ENCODE assay signal across 8 mouse cellular contexts in the genomic region with DNA sequence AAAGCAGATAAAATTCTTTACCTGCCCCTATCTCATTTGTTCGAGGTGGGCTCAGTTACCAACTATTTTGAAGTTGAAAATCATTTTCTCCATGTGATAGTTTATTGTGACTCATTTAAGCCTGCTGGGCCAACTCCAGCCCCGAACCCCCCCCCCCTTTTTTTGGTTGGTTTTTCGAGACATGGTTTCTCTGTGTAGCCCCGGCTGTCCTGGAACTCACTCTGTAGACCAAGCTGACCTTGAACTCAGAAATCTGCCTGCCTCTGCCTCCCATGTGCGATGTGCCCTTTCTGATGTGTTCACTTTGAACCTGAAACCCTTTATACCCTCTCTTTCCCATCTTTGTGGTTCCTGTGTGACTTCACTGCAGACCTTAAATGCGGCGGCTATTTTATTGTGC. TPM values are rescaled to one million over a fixed set of nuclear protein-coding genes. Genes with fewer than 3 reads are reported as not detected.
DNase-seq lines count a peak whose midpoint lies in the region; ATAC-seq and TF ChIP-seq lines count a peak whose summit lies in the region.

No protein-coding gene starts in this region.

- ATAC-seq in embryonic facial prominence, embryonic 13.5 days (ENCODE audit: insufficient number of reproducible peaks, insufficient read depth, low FRiP score, low TSS enrichment, low read depth), result no peak
- no peak for ATAC-seq in intestine, postnatal 0 days
- peak; percentile 28; the same call in 1 of the 2 replicates for ATAC-seq in neural tube, embryonic 14.5 days (ENCODE audit: low read depth)

- no peaks in the 10 kb centered on the region for H3K36me3 ChIP-seq in embryonic facial prominence, embryonic 13.5 days
- H3K36me3 ChIP-seq in intestine, postnatal 0 days (ENCODE audit: control insufficient read depth, insufficient read depth), result no peaks in the 10 kb centered on the region
- no peaks in the 10 kb centered on the region for H3K36me3 ChIP-seq in neural tube, embryonic 14.5 days (ENCODE audit: control insufficient read depth, insufficient read depth, low read length)

- H3K27me3 ChIP-seq in embryonic facial prominence, embryonic 13.5 days, result no peaks in the 10 kb centered on the region; the same call in 1 of the 2 replicates
- H3K27me3 ChIP-seq in intestine, postnatal 0 days (replicated peaks; ENCODE audit: control insufficient read depth, insufficient read depth, low read length), result no peaks in the 10 kb centered on the region
- no peaks in the 10 kb centered on the region for H3K27me3 ChIP-seq in neural tube, embryonic 14.5 days (ENCODE audit: control insufficient read depth, insufficient read depth, low read length)

- TF ChIP-seq CTCF in lung, adult 2 months (IDR thresholded peaks at IDR 0.05; ENCODE audit: insufficient read depth, low read length), result no peak
- TF ChIP-seq CTCF in intestine, postnatal 0 days (IDR thresholded peaks at IDR 0.05; ENCODE audit: low read depth), result no peak

- H3K9ac ChIP-seq in embryonic facial prominence, embryonic 13.5 days, result no peak overlapping the region
- no peak overlapping the region for H3K9ac ChIP-seq in intestine, postnatal 0 days (ENCODE audit: low read depth, low read length)
- H3K9ac ChIP-seq in neural tube, embryonic 14.5 days (replicated peaks; ENCODE audit: low read depth, low read length), result peak overlapping the region; percentile 53

- peak overlapping the region; percentile 51 for H3K4me2 ChIP-seq in embryonic facial prominence, embryonic 13.5 days
- peak overlapping the region; percentile 61 for H3K4me2 ChIP-seq in intestine, postnatal 0 days (replicated peaks; ENCODE audit: low read depth)
- H3K4me2 ChIP-seq in neural tube, embryonic 14.5 days (ENCODE audit: low read depth, low read length), result peak overlapping the region; percentile 42

- DNase-seq in lung, adult 2 months, result no peak
- no peak for DNase-seq in lung, adult 18-20 months
- no peak for DNase-seq in layer of hippocampus, adult 11-12 months (ENCODE audit: low spot score)
- DNase-seq in kidney, adult 18-20 months, result no peak
- no peak for DNase-seq in natural killer cell, adult 2 months (ENCODE audit: low spot score in 2 of 2)

- H3K4me3 ChIP-seq in lung, adult 2 months (replicated peaks; ENCODE audit: extremely low read depth, low read depth, low read length), result peak overlapping the region; percentile 98
- H3K4me3 ChIP-seq in embryonic facial prominence, embryonic 13.5 days, result peak overlapping the region; percentile 52
- H3K4me3 ChIP-seq in intestine, postnatal 0 days (ENCODE audit: low read depth, low read length), result peak overlapping the region; percentile 55
- H3K4me3 ChIP-seq in neural tube, embryonic 14.5 days (ENCODE audit: low read depth, low read length), result peak overlapping the region; percentile 43

- no peaks in the 10 kb centered on the region for H3K9me3 ChIP-seq in embryonic facial prominence, embryonic 13.5 days
- H3K9me3 ChIP-seq in intestine, postnatal 0 days (ENCODE audit: control insufficient read depth), result no peaks in the 10 kb centered on the region
- no peaks in the 10 kb centered on the region for H3K9me3 ChIP-seq in neural tube, embryonic 14.5 days (ENCODE audit: control insufficient read depth, low read length)

- 50% methylated on average over 7 of the region's 7 CpGs for WGBS in lung, adult 2 months
- 49% methylated on average over 7 of the region's 7 CpGs for WGBS in embryonic facial prominence, embryonic 13.5 days
- WGBS in intestine, postnatal 0 days, result 39% methylated on average over 7 of the region's 7 CpGs
- WGBS in neural tube, embryonic 14.5 days, result 39% methylated on average over 7 of the region's 7 CpGs

- H3K27ac ChIP-seq in embryonic facial prominence, embryonic 13.5 days, result no peak overlapping the region
- H3K27ac ChIP-seq in intestine, postnatal 0 days (ENCODE audit: low read depth, low read length), result no peak overlapping the region
- H3K27ac ChIP-seq in neural tube, embryonic 14.5 days (ENCODE audit: low read depth, low read length), result no peak overlapping the region

- H3K4me1 ChIP-seq in lung, adult 2 months (ENCODE audit: control insufficient read depth, insufficient read depth, low read length), result no peaks in the 10 kb centered on the region
- no peaks in the 10 kb centered on the region for H3K4me1 ChIP-seq in embryonic facial prominence, embryonic 13.5 days
- H3K4me1 ChIP-seq in intestine, postnatal 0 days (replicated peaks; ENCODE audit: control insufficient read depth, insufficient read depth, low read length), result no peaks in the 10 kb centered on the region
- no peaks in the 10 kb centered on the region for H3K4me1 ChIP-seq in neural tube, embryonic 14.5 days (ENCODE audit: control insufficient read depth, insufficient read depth, low read length)

- no peak for TF ChIP-seq POLR2A in lung, adult 2 months (IDR thresholded peaks at IDR 0.05; ENCODE audit: borderline replicate concordance, extremely low read depth, low read depth, low read length)

RNA-seq across cellular contexts. Expression of gene Slc25a53, which starts 0.4 kb away (rescaled TPM):
- polyA plus RNA-seq in lung, adult 2 months (2012; rRNA removed), result 3.6 and 4.3 TPM in 2 replicates
- polyA plus RNA-seq in embryonic facial prominence, embryonic 13.5 days (2015; fragmentation: Nextera tagmentation; extraction: Ambion mirVana), result 14.1 and 14.4 TPM in 2 replicates
- 2.7 and 3.1 TPM in 2 replicates for polyA plus RNA-seq in intestine, postnatal 0 days (2015; fragmentation: Nextera tagmentation; extraction: Ambion mirVana)
- 13.1 and 15.1 TPM in 2 replicates for polyA plus RNA-seq in neural tube, embryonic 14.5 days (2014; fragmentation: Nextera tagmentation; extraction: Ambion mirVana)

RNA-seq across cellular contexts. Expression of gene Fam199x, which starts 10.9 kb away (rescaled TPM):
- 1.0 and 1.3 TPM in 2 replicates for polyA plus RNA-seq in lung, adult 2 months (2012; rRNA removed)
- 7.8 and 8.8 TPM in 2 replicates for polyA plus RNA-seq in embryonic facial prominence, embryonic 13.5 days (2015; fragmentation: Nextera tagmentation; extraction: Ambion mirVana)
- polyA plus RNA-seq in intestine, postnatal 0 days (2015; fragmentation: Nextera tagmentation; extraction: Ambion mirVana), result 2.2 and 2.5 TPM in 2 replicates
- 9.8 and 11.3 TPM in 2 replicates for polyA plus RNA-seq in neural tube, embryonic 14.5 days (2014; fragmentation: Nextera tagmentation; extraction: Ambion mirVana)

RNA-seq across cellular contexts. Expression of gene Zcchc18, which starts 45.5 kb away (rescaled TPM):
- polyA plus RNA-seq in lung, adult 2 months (2012; rRNA removed), result 0.26 and 0.34 TPM in 2 replicates
- 32.5 and 35.0 TPM in 2 replicates for polyA plus RNA-seq in embryonic facial prominence, embryonic 13.5 days (2015; fragmentation: Nextera tagmentation; extraction: Ambion mirVana)
- polyA plus RNA-seq in intestine, postnatal 0 days (2015; fragmentation: Nextera tagmentation; extraction: Ambion mirVana), result 7.7 and 8.4 TPM in 2 replicates
- polyA plus RNA-seq in neural tube, embryonic 14.5 days (2014; fragmentation: Nextera tagmentation; extraction: Ambion mirVana), result 366 and 415 TPM in 2 replicates

Comparison
In these comparisons a context has a peak if more than half of its experiments do, and no peak if none do; other contexts are left out.
1. H3K4me3 ChIP-seq: peak in every context shown above with its lines; median percentile 98 in lung, adult 2 months; 55 in intestine, postnatal 0 days; 52 in embryonic facial prominence, embryonic 13.5 days; 43 in neural tube, embryonic 14.5 days.
2. RNA of gene Zcchc18, which starts 45.5 kb away (polyA plus RNA-seq): 366 to 415 TPM in neural tube, embryonic 14.5 days; 32.5 to 35.0 TPM in embryonic facial prominence, embryonic 13.5 days, 7.7 to 8.4 TPM in intestine, postnatal 0 days and 0.26 to 0.34 TPM in lung, adult 2 months; every median in the first group is over 10 times any median in the second.
3. Peak in every context shown above with its lines, with median percentiles within 50 percentile points of each other: H3K4me2 ChIP-seq.